Mouse (Mus musculus) ES-E14 (cell line): ENCODE results near the gene Nos1.

ENCODE experiments used
- CHD2 ChIP-seq: IDR thresholded peaks from 2 replicates; pipeline ENCODE4 v1.6.1; 2014; ENCODE audit warnings: mild to moderate bottlenecking, low read depth, low read length, inconsistent platforms
- ZNF384 ChIP-seq: IDR thresholded peaks from 2 replicates; pipeline ENCODE4 v1.6.1; 2012; ENCODE audit warnings: low read depth, low read length, inconsistent platforms

GRCm38 (mm10) chr5:117802071-117802521, 21.3 kb downstream of the Nos1 start:
- TF ChIP-seq ZNF384 (no peak), CHD2 (no peak)
